Mouse (Mus musculus) kidney, embryonic 14.5 days (tissue): ENCODE results near the gene Sprr1a. TPM values are rescaled to one million over a fixed set of nuclear protein-coding genes. Genes with fewer than 3 reads are reported as not detected.
"Not testable (repeated sequence)": the region's sequence is repeated elsewhere in the genome, so short reads cannot be mapped to it uniquely, and the experiment has no call there.

Source experiments
- ATAC-seq: fragments of 200-750 bp; cut with Nextera tagmentation; 2 replicates; pipeline ENCODE4 v1.8.0; 2017; ENCODE audit warnings: moderate number of reproducible peaks, mild to moderate bottlenecking, moderate TSS enrichment, moderate library complexity; ENCODE audit not compliant: low FRiP score, low TSS enrichment
- H3K27ac ChIP-seq: fragments of 300-500 bp; sonication (generic); 2 replicates; pipeline ENCODE4 v1.5.1; 2014; ENCODE audit warnings: low read depth, mild to moderate bottlenecking, low read length, moderate library complexity, mixed read lengths
- H3K27me3 ChIP-seq: fragments of 300-500 bp; sonication (generic); 2 replicates; pipeline ENCODE4 v1.6.1; 2014; ENCODE audit warnings: mild to moderate bottlenecking, low read length; ENCODE audit not compliant: control insufficient read depth, insufficient read depth
- H3K36me3 ChIP-seq: fragments of 300-500 bp; sonication (generic); 2 replicates; pipeline ENCODE4 v1.6.1; 2014; ENCODE audit warnings: low read length, mixed read lengths; ENCODE audit not compliant: control insufficient read depth, insufficient read depth
- H3K4me1 ChIP-seq: fragments of 300-500 bp; sonication (generic); 2 replicates; pipeline ENCODE4 v1.6.1; 2014; ENCODE audit warnings: low read length, mixed read lengths; ENCODE audit not compliant: control insufficient read depth, insufficient read depth
- H3K4me2 ChIP-seq: fragments of 300-500 bp; sonication (generic); replicated peaks from 2 replicates; pipeline ENCODE4 v1.6.1; 2014; ENCODE audit warnings: low read depth, mild to moderate bottlenecking, low read length
- H3K4me3 ChIP-seq: fragments of 300-500 bp; sonication (generic); 2 replicates; pipeline ENCODE4 v1.5.1; 2014; ENCODE audit warnings: mild to moderate bottlenecking, low read length
- H3K9ac ChIP-seq: fragments of 300-500 bp; sonication (generic); 2 replicates; pipeline ENCODE4 v1.6.1; 2014; ENCODE audit warnings: low read depth, mild to moderate bottlenecking, low read length, moderate library complexity
- H3K9me3 ChIP-seq: fragments of 300-500 bp; sonication (generic); 2 replicates; pipeline ENCODE4 v1.6.1; 2016; ENCODE audit warnings: low read length; ENCODE audit not compliant: control insufficient read depth
- WGBS: fragments of 180-500 bp; shearing (Covaris S2); extraction: QIAGEN DNeasy Blood & Tissue Kit; methylation state at CpG from one replicate; pipeline ENCODE4 v1.1.7; 2014; 5-methylcytosine and 5-hydroxymethylcytosine counted together
- polyA plus RNA-seq: library from polyadenylated mRNA; unstranded; fragments of >200 nt; fragmentation: Nextera tagmentation; extraction: Ambion mirVana; gene quantifications from 2 replicates; pipeline ENCODE4 v1.2.1, GENCODE M21; 2014

Gene Sprr1a
- polyA plus RNA-seq: 8.1 and 8.4 TPM in 2 replicates

DNA sequence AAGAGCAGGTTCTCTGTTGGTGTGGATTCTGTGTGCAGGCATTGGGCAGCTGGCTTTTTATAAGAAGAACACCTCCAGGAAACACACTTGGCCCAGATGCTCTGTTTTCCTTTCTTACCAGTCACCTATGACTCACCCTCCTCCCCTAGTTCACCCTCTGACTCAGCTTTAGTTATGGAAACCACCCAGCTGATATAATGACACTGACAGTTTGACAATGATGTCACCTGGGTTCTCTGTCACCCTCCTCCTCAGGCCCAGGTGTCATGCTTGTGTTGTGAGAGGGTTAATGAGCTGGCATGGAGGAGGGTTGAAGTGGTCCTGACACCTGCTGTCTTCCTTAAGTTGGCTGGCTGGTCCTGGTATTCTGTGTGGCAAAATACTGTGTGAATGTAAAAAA lies at the start of gene Sprr1a:
Gene Sprr1a (minus strand): TSS at position 33 of the 400 bp plus-strand sequence.
- Histone ChIP-seq H3K4me2 (no peak within 1 kb of the TSS), H3K4me3 (no peak within 1 kb of the TSS), H3K36me3 (no peaks in the 10 kb centered on the region), H3K4me1 (no peaks in the 10 kb centered on the region), H3K27me3 (no peaks in the 10 kb centered on the region), H3K9ac (no peak within 1 kb of the TSS), H3K27ac (no peak within 1 kb of the TSS), H3K9me3 (no peaks in the 10 kb centered on the region)
- no peak for ATAC-seq

DNA sequence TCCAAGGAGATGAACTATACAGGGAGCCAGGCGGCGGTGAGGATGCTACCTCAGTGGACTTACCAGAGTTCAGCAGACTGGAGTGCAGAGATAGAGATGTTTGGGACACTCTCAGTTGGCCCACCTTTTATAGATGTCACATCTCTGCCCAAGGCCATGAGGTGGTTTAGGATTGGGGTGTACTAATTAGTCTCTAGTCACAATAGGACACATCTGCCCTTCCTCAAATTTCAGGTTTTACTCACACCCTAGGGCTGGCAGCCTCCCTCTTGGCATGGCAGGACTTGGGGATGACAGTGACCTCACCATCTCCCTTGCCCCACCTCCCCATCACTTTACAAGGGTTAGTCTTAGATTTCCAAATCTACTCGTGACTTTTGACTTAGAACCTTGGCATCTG lies 48.7 kb upstream of the Sprr1a start, which contains the start of gene 2310046K23Rik:
Gene 2310046K23Rik (minus strand): TSS at position 101 of the 400 bp plus-strand sequence.
- ATAC-seq: no peak
- H3K36me3 ChIP-seq: no peaks in the 10 kb centered on the region
- H3K4me3 ChIP-seq: no peak within 1 kb of the TSS
- WGBS: 90% methylated on average over 3 of the region's 3 CpGs
- H3K9ac ChIP-seq: no peak within 1 kb of the TSS
- no peaks in the 10 kb centered on the region for H3K9me3 ChIP-seq
- no peak within 1 kb of the TSS for H3K27ac ChIP-seq
- H3K4me1 ChIP-seq: no peaks in the 10 kb centered on the region
- no peaks in the 10 kb centered on the region for H3K27me3 ChIP-seq
- no peak within 1 kb of the TSS for H3K4me2 ChIP-seq

DNA sequence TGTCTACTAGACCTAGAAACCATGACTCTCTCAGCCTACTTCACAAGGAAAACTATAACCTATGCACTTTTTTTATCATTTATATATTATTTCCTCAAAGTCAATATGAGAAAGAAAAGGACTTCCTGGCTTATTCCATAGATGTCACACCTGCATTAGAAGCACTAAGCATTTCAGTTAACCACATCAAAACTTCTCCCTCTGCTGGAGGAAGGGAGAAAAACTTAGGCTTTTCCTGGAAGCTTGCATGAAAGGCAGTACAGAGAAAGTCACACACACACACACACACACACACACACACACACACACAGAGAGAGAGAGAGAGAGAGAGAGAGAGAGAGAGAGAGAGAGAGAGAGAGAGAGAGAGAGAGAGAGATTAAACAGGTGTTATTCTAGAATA lies 26.6 kb upstream of the Sprr1a start:
- no peaks in the 10 kb centered on the region for H3K9me3 ChIP-seq
- no peaks in the 10 kb centered on the region for H3K27me3 ChIP-seq
- no peak for ATAC-seq
- H3K36me3 ChIP-seq: no peaks in the 10 kb centered on the region
- no peak overlapping the region for H3K4me3 ChIP-seq
- no peak overlapping the region for H3K27ac ChIP-seq
- no peak overlapping the region for H3K9ac ChIP-seq
- no peak overlapping the region for H3K4me2 ChIP-seq
- H3K4me1 ChIP-seq: no peaks in the 10 kb centered on the region

DNA sequence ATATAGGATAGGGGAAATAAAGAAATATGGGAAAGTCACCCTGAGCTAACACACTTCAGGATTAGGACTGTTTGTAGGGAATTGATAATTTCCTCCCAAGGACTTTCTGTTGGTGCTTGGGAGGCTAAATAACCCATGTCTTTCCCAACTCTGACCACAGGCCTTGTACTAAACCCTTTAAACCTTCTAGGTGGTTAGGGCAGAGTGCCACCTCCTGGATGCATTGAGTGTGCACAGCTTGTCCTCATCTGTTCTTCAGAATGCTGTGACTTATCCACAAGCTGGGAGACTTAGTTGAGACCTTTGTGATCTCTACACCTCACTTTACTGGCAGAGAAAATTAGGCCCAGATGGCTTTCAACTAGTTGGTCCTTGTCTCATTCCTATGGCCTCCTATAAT lies 25.1 kb upstream of the Sprr1a start:
- Histone ChIP-seq H3K9me3 (no peaks in the 10 kb centered on the region), H3K4me2 (no peak overlapping the region), H3K4me1 (no peaks in the 10 kb centered on the region), H3K36me3 (no peaks in the 10 kb centered on the region), H3K27ac (no peak overlapping the region), H3K27me3 (no peaks in the 10 kb centered on the region), H3K9ac (no peak overlapping the region), H3K4me3 (no peak overlapping the region)
- ATAC-seq: peak; percentile 87

DNA sequence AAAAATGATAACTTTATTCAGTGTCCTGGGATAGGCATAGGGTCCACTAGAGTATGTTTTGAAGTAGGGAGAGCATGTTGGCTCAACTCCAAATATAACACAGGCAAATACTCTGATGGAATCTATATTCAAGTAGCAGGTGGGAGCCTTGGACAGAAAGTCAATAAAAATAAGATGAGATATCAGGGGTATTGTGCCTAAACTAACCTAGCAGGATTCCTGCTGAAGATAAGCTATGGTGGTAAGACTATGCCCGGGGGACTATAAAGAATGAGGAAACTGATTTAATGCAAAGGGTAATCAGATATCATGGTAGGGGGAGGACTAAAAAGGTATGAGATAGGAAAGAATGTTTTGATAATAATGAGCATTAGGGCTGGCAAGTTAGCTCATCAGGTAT lies 22.5 kb upstream of the Sprr1a start:
- H3K4me1 ChIP-seq: no peaks in the 10 kb centered on the region
- WGBS: 85% methylated on average over 1 of the region's 1 CpGs
- no peak for ATAC-seq

DNA sequence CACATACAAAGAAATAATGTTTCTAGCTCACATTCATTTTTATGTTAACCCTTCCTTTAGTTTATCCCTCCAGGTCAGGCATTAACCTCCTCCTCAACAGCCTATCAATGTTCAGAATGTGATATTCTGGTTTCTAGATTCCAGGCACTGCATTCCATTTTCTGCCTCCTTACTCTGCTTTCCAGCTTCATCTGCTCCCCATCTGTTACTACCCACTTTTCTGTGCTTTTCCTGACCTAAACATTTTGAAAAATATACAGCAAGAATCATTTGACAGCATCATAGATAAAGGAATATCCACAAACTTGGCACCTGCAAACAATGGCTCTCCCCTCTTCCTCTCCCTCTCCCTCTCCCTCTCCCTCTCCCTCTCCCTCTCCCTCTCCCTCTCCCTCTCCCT lies 17.8 kb upstream of the Sprr1a start:
- Histone ChIP-seq H3K4me3 (no peak overlapping the region), H3K9me3 (no peaks in the 10 kb centered on the region), H3K27ac (no peak overlapping the region), H3K4me1 (no peaks in the 10 kb centered on the region), H3K27me3 (no peaks in the 10 kb centered on the region), H3K9ac (no peak overlapping the region), H3K36me3 (no peaks in the 10 kb centered on the region), H3K4me2 (no peak overlapping the region)
- no peak for ATAC-seq

More for the DNA sequence above, 22.5 kb upstream of the Sprr1a start:
- Histone ChIP-seq H3K4me3 (no peak overlapping the region), H3K4me2 (no peak overlapping the region), H3K9me3 (no peaks in the 10 kb centered on the region), H3K27ac (no peak overlapping the region), H3K36me3 (no peaks in the 10 kb centered on the region), H3K9ac (no peak overlapping the region), H3K27me3 (no peaks in the 10 kb centered on the region)

DNA sequence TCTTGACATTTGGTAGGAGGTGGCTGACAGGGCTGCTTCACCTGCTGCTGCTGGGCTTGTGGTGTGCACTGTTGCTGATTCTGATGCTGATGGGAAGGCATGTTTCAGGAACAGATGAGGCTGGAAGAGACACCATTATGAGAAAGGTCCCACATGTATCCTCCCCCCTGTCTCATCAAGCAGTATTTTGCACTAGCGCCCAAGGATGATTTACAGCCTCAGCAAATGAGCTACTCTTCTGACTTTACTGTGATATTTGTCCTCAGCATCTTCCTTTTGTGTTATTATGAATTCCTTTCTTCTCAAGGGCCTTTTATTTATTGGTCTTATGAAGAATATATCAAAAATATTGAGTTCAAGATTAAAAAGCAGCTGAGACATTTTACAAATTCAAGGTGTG lies 14.7 kb upstream of the Sprr1a start, which contains the start of gene Sprr4:
Gene Sprr4 (minus strand): TSS at position 101 of the 400 bp plus-strand sequence.
- ATAC-seq: no peak
- H3K36me3 ChIP-seq: no peaks in the 10 kb centered on the region
- WGBS: 80% methylated on average over 1 of the region's 1 CpGs

DNA sequence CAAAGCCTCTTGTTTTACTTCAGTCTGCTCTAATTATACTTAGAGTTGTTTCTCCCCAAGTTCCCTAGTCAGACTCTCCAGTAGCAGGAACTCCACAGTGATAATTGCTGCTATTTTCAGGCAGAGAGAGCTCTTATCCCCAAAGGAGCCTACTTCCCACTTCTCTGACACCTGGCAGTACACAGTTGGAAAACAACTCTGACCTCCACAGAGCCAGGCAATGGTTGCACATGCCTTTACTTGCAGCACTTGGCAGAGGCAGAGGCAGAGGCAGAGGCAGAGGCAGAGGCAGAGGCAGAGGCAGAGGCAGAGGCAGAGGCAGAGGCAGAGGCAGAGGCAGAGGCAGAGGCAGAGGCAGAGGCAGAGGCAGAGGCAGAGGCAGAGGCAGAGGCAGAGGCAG lies 4.6 kb upstream of the Sprr1a start:
- H3K27ac ChIP-seq, H3K9me3 ChIP-seq, H3K4me2 ChIP-seq, H3K27me3 ChIP-seq, H3K36me3 ChIP-seq, H3K4me1 ChIP-seq, H3K9ac ChIP-seq, ATAC-seq, H3K4me3 ChIP-seq: not testable (repeated sequence)

More for the DNA sequence above, 14.7 kb upstream of the Sprr1a start, which contains the start of gene Sprr4:
- Histone ChIP-seq H3K4me1 (no peaks in the 10 kb centered on the region), H3K9me3 (no peaks in the 10 kb centered on the region), H3K4me2 (no peak within 1 kb of the TSS), H3K27ac (no peak within 1 kb of the TSS), H3K9ac (no peak within 1 kb of the TSS), H3K27me3 (no peaks in the 10 kb centered on the region), H3K4me3 (no peak within 1 kb of the TSS)

DNA sequence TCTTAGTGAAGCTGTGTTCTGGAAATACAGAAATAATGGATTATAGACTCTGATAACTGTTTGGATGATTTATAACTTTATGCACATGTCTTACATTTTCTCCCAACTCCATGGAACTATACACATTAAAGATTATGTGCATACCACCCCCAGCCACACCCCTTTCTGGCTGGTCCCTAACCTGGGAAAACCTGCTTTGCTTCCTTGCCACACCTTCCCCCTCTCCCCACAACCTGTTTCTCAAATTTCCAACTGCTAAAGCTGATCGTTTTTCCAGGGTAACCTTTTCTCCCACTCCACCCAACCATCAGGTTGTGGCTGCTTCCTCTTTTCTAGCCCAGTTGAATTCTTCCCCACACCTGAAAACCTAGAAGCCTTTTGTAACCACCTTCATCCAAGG lies 612 bp upstream of the Sprr1a start:
- Histone ChIP-seq H3K9ac (no peak overlapping the region), H3K27ac (no peak overlapping the region), H3K27me3 (no peaks in the 10 kb centered on the region), H3K9me3 (no peaks in the 10 kb centered on the region), H3K4me1 (no peaks in the 10 kb centered on the region), H3K4me3 (no peak overlapping the region), H3K4me2 (no peak overlapping the region), H3K36me3 (no peaks in the 10 kb centered on the region)
- ATAC-seq: no peak
- WGBS: 29% methylated on average over 1 of the region's 1 CpGs

DNA sequence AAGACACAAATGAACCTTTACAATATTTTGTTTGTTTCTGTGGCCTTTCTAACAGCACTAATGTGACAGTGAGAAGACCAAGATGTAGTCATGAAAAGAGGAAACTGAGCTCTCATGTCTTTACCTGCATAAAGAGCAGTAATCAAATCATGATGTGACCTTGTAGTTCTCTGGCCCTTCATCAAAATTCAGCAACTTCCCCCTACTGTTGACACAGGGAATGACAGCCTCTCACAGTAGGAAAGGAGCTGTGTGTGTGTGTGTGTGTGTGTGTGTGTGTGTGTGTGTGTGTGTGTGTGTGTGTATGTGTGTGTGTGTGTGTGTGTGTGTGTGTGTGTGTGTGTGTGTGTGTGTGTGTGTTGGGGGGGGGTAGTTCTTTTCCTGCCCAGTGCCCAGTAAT lies 4.4 kb downstream of the Sprr1a start:
- not testable (repeated sequence) for H3K36me3 ChIP-seq, H3K27ac ChIP-seq, H3K4me2 ChIP-seq, H3K27me3 ChIP-seq, H3K4me1 ChIP-seq, H3K9ac ChIP-seq, H3K9me3 ChIP-seq, H3K4me3 ChIP-seq, ATAC-seq
